Mouse (Mus musculus) limb, embryonic 10.5 days (tissue): ENCODE results near the gene Ifngr2. TPM values are rescaled to one million over a fixed set of nuclear protein-coding genes. Genes with fewer than 3 reads are reported as not detected.

Source experiments
- DNase-seq: peaks from one replicate; pipeline ENCODE4 v3.0.0-alpha.2; 2017; ENCODE audit warnings: low spot score
- H3K27ac ChIP-seq: fragments of 300-500 bp; sonication (generic); 2 replicates; pipeline ENCODE4 v1.5.1; 2016; ENCODE audit warnings: mild to moderate bottlenecking
- H3K27me3 ChIP-seq: fragments of 300-500 bp; sonication (generic); 2 replicates; pipeline ENCODE4 v1.6.1; 2016; ENCODE audit warnings: low read depth, mild to moderate bottlenecking; ENCODE audit not compliant: poor library complexity, severe bottlenecking
- H3K36me3 ChIP-seq: fragments of 300-500 bp; sonication (generic); 2 replicates; pipeline ENCODE4 v1.6.1; 2016; ENCODE audit warnings: mild to moderate bottlenecking, moderate library complexity
- H3K4me1 ChIP-seq: fragments of 300-500 bp; sonication (generic); 2 replicates; pipeline ENCODE4 v1.6.1; 2016
- H3K4me3 ChIP-seq: fragments of 300-500 bp; sonication (generic); 2 replicates; pipeline ENCODE4 v1.5.1; 2016; ENCODE audit warnings: mild to moderate bottlenecking, moderate library complexity
- H3K9me3 ChIP-seq: fragments of 300-500 bp; sonication (generic); replicated peaks from 2 replicates; pipeline ENCODE4 v1.6.1; 2016; ENCODE audit warnings: mild to moderate bottlenecking
- WGBS: fragments of 180-500 bp; shearing (Covaris S2); methylation state at CpG from one replicate; pipeline ENCODE4 v1.1.7; 2016; 5-methylcytosine and 5-hydroxymethylcytosine counted together
- polyA plus RNA-seq: library from polyadenylated mRNA; unstranded; fragments of >200 nt; fragmentation: Nextera tagmentation; extraction: Ambion mirVana; gene quantifications from 2 replicates; pipeline ENCODE4 v1.2.1, GENCODE M21; 2016

Ifngr2 gene
- polyA plus RNA-seq, 1 experiment from 2014 or later: 32.9 TPM

- 52% methylated on average over 10 of the region's 10 CpGs for WGBS
- peak overlapping the region; percentile 22; the same call in 1 of the 2 replicates for H3K4me3 ChIP-seq
- 0 out of 2 replicates have a peak, but pooled peaks cover 3% of the 10 kb centered on the region for H3K27me3 ChIP-seq
- DNase-seq: no peak
- H3K4me1 ChIP-seq: peaks cover 32% of the 10 kb centered on the region
- H3K27ac ChIP-seq: no peak overlapping the region
- no peaks in the 10 kb centered on the region for H3K9me3 ChIP-seq
- H3K36me3 ChIP-seq: no peaks in the 10 kb centered on the region
Measured at GRCm38 (mm10) chr16:91541573-91542081, 5.2 kb upstream of the Ifngr2 start.

- Histone ChIP-seq H3K27ac (no peak overlapping the region), H3K36me3 (no peaks in the 10 kb centered on the region), H3K4me3 (no peak overlapping the region), H3K4me1 (peaks cover 42% of the 10 kb centered on the region), H3K27me3 (0 out of 2 replicates have a peak, but pooled peaks cover 3% of the 10 kb centered on the region), H3K9me3 (no peaks in the 10 kb centered on the region)
- DNase-seq: no peak
- 90% methylated on average over 1 of the region's 1 CpGs for WGBS
Measured at GRCm38 (mm10) chr16:91543619-91544018, 3.3 kb upstream of the Ifngr2 start.

GRCm38 (mm10) chr16:91545597-91546281, 1.1 kb upstream of the Ifngr2 start:
- Histone ChIP-seq H3K4me3 (no peak overlapping the region), H3K36me3 (peaks cover 3% of the 10 kb centered on the region; the same call in 1 of the 2 replicates), H3K27ac (no peak overlapping the region), H3K4me1 (peaks cover 56% of the 10 kb centered on the region), H3K27me3 (0 out of 2 replicates have a peak, but pooled peaks cover 3% of the 10 kb centered on the region), H3K9me3 (no peaks in the 10 kb centered on the region)
- WGBS: 67% methylated on average over 10 of the region's 10 CpGs
- DNase-seq: no peak

GRCm38 (mm10) chr16:91546391-91546835, 459 bp upstream of the Ifngr2 start:
- 12% methylated on average over 14 of the region's 14 CpGs for WGBS
- peaks cover 57% of the 10 kb centered on the region for H3K4me1 ChIP-seq
- peaks cover 3% of the 10 kb centered on the region; the same call in 1 of the 2 replicates for H3K36me3 ChIP-seq
- peak; percentile 52 for DNase-seq
- 0 out of 2 replicates have a peak, but pooled peaks cover 3% of the 10 kb centered on the region for H3K27me3 ChIP-seq
- peak overlapping the region; percentile 99 for H3K4me3 ChIP-seq
- peak overlapping the region; percentile 96 for H3K27ac ChIP-seq
- no peaks in the 10 kb centered on the region for H3K9me3 ChIP-seq

- DNase-seq: no peak
- WGBS: 54% methylated on average over 5 of the region's 5 CpGs
- Histone ChIP-seq H3K4me1 (peaks cover 52% of the 10 kb centered on the region), H3K4me3 (peak overlapping the region; percentile 99), H3K9me3 (no peaks in the 10 kb centered on the region), H3K27ac (no peak overlapping the region), H3K36me3 (peaks cover 7% of the 10 kb centered on the region; the same call in 1 of the 2 replicates), H3K27me3 (0 out of 2 replicates have a peak, but pooled peaks cover 3% of the 10 kb centered on the region)
Measured at GRCm38 (mm10) chr16:91547974-91548373, 1.1 kb downstream of the Ifngr2 start.

- DNase-seq: no peak
- Histone ChIP-seq H3K27ac (no peak overlapping the region), H3K9me3 (no peaks in the 10 kb centered on the region), H3K27me3 (0 out of 2 replicates have a peak, but pooled peaks cover 3% of the 10 kb centered on the region), H3K4me3 (peak overlapping the region; percentile 19; the same call in 1 of the 2 replicates), H3K4me1 (peaks cover 57% of the 10 kb centered on the region), H3K36me3 (peaks cover 7% of the 10 kb centered on the region)
- 58% methylated on average over 5 of the region's 5 CpGs for WGBS
Measured at GRCm38 (mm10) chr16:91548586-91548985, 1.7 kb downstream of the Ifngr2 start.

- Histone ChIP-seq H3K36me3 (peaks cover 7% of the 10 kb centered on the region), H3K27ac (no peak overlapping the region), H3K9me3 (no peaks in the 10 kb centered on the region), H3K27me3 (0 out of 2 replicates have a peak, but pooled peaks cover 3% of the 10 kb centered on the region), H3K4me1 (peaks cover 62% of the 10 kb centered on the region), H3K4me3 (no peak overlapping the region)
- DNase-seq: no peak
- WGBS: 88% methylated on average over 2 of the region's 2 CpGs
Measured at GRCm38 (mm10) chr16:91548996-91549395, 2.1 kb downstream of the Ifngr2 start.

GRCm38 (mm10) chr16:91549616-91550015, 2.7 kb downstream of the Ifngr2 start:
- 0 out of 2 replicates have a peak, but pooled peaks cover 3% of the 10 kb centered on the region for H3K27me3 ChIP-seq
- peaks cover 7% of the 10 kb centered on the region for H3K36me3 ChIP-seq
- no peaks in the 10 kb centered on the region for H3K9me3 ChIP-seq
- no peak for DNase-seq
- H3K4me1 ChIP-seq: peaks cover 65% of the 10 kb centered on the region
- no peak overlapping the region for H3K27ac ChIP-seq
- H3K4me3 ChIP-seq: no peak overlapping the region
- 71% methylated on average over 5 of the region's 5 CpGs for WGBS

- no peak overlapping the region for H3K27ac ChIP-seq
- H3K36me3 ChIP-seq: peaks cover 20% of the 10 kb centered on the region
- WGBS: 85% methylated on average over 10 of the region's 10 CpGs
- H3K4me3 ChIP-seq: no peak overlapping the region
- peaks cover 61% of the 10 kb centered on the region for H3K4me1 ChIP-seq
- no peaks in the 10 kb centered on the region for H3K27me3 ChIP-seq
- DNase-seq: no peak
- H3K9me3 ChIP-seq: no peaks in the 10 kb centered on the region
Measured at GRCm38 (mm10) chr16:91551081-91551524, 4.2 kb downstream of the Ifngr2 start.

GRCm38 (mm10) chr16:91552072-91552471, 5.2 kb downstream of the Ifngr2 start:
- no peak overlapping the region for H3K27ac ChIP-seq
- DNase-seq: no peak
- WGBS: 63% methylated on average over 9 of the region's 9 CpGs

GRCm38 (mm10) chr16:91553625-91554024, 6.8 kb downstream of the Ifngr2 start:
- H3K27me3 ChIP-seq: no peaks in the 10 kb centered on the region
- H3K27ac ChIP-seq: peak overlapping the region; percentile 36; the same call in 1 of the 2 replicates
- DNase-seq: no peak
- no peaks in the 10 kb centered on the region for H3K9me3 ChIP-seq
- 46% methylated on average over 12 of the region's 12 CpGs for WGBS
- H3K4me1 ChIP-seq: peaks cover 45% of the 10 kb centered on the region
- no peak overlapping the region for H3K4me3 ChIP-seq
- peaks cover 32% of the 10 kb centered on the region for H3K36me3 ChIP-seq

More at GRCm38 (mm10) chr16:91552072-91552471, 5.2 kb downstream of the Ifngr2 start:
- Histone ChIP-seq H3K9me3 (no peaks in the 10 kb centered on the region), H3K4me1 (peaks cover 59% of the 10 kb centered on the region), H3K27me3 (no peaks in the 10 kb centered on the region), H3K4me3 (no peak overlapping the region), H3K36me3 (peaks cover 20% of the 10 kb centered on the region)

GRCm38 (mm10) chr16:91555017-91555605, 8.2 kb downstream of the Ifngr2 start:
- peaks cover 32% of the 10 kb centered on the region for H3K4me1 ChIP-seq
- 83% methylated on average over 8 of the region's 8 CpGs for WGBS
- no peaks in the 10 kb centered on the region for H3K27me3 ChIP-seq
- no peaks in the 10 kb centered on the region for H3K9me3 ChIP-seq
- H3K4me3 ChIP-seq: no peak overlapping the region
- H3K36me3 ChIP-seq: peaks cover 44% of the 10 kb centered on the region
- H3K27ac ChIP-seq: no peak overlapping the region
- DNase-seq: no peak

- DNase-seq: no peak
- peaks cover 30% of the 10 kb centered on the region for H3K4me1 ChIP-seq
- peak overlapping the region; percentile 25; the same call in 1 of the 2 replicates for H3K27ac ChIP-seq
- H3K36me3 ChIP-seq: peaks cover 54% of the 10 kb centered on the region
- no peaks in the 10 kb centered on the region for H3K9me3 ChIP-seq
- 72% methylated on average over 15 of the region's 15 CpGs for WGBS
- no peaks in the 10 kb centered on the region for H3K27me3 ChIP-seq
- no peak overlapping the region for H3K4me3 ChIP-seq
Measured at GRCm38 (mm10) chr16:91556659-91557058, 9.8 kb downstream of the Ifngr2 start.
